Mouse (Mus musculus) ovary, postnatal 14 days (tissue): ENCODE data around the gene Arpc5.

ENCODE experiments used
- DNase-seq: peaks from one replicate; pipeline ENCODE4 v3.0.0; 2022; ENCODE audit warnings: low spot score

Arpc5 gene

DNA sequence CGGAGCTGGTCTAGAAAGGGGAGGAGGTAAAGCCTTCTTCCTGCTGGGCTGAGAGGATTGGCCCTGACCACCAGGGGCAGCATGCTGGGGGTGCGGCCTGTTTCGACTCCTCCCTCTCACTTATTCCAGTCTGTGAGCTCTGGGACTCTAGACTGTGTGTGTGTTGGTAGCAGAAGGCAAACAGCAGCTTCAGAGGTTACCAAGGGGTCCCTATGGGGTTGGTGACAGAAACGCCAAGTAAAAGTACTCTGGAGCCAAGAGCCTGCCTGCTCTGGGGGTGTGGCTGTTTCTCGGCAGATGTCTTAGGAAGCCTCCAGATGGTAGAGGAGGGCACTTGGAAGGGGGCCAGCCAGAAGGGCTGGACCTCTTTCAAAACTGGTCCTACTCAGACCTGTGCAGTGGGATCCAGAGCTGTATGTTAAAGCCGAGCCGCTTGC, 48.9 kb downstream of the Arpc5 start:
- DNase-seq: peak; percentile 21

GRCm38 (mm10) chr1:152817027-152817769, 50.9 kb downstream of the Arpc5 start:
- no peak for DNase-seq

- DNase-seq: no peak
Observed at GRCm38 (mm10) chr1:152817794-152818193, 51.5 kb downstream of the Arpc5 start.

DNA sequence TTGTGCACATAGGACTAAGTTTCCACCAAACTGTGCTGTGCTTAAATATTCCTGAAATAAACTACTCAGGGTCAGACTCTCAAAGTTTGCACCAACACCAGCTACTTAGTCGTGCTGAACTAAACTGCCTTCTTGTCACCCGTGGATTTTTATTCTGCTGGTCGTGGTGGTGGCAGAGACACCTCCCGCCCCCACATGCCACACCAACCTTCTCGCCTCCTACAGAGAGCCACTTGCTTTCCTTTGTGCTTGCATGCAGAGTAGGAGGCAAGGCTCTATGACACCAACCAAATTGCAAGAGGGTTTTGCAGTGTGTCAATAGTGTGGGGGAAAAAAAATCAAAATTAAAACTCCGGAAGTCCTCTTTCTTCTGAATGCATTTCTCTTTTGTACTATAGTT, 53.2 kb downstream of the Arpc5 start:
- DNase-seq: no peak

DNA sequence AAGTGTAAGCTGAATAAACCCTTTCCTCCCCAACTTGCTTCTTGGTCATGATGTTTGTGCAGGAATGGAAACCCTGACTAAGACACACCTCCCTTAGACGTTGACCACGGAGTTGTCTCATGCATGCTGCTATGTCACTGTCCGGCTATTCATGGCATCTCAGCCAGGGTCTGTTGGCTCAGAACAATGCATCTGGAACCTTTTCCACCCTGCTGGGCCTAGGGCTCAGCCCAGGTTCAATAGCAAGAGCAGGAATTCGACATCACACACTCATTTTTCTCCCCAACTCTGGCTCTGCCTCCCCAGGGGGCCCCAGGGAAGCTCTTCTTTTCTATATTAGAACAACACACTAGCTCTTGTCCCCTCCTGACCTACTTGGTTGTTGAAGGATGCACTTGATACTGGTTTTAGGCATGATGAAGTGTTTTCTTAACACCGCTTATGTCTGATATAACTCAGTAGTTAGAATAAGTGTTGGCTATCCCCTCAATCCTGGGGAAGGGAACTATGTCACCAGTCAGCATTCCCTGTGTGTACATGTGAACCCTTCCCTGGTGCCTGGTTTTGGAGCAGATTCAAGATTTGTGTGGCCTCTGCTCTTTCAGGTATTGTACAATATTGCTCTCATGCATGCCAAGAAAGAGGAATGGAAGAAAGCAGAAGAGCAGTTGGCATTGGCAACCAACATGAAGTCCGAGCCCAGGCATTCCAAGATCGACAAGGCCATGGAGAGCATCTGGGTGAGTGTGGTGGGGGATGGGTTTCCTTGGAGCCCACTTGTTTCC, 54.8 kb downstream of the Arpc5 start:
- no peak for DNase-seq

DNA sequence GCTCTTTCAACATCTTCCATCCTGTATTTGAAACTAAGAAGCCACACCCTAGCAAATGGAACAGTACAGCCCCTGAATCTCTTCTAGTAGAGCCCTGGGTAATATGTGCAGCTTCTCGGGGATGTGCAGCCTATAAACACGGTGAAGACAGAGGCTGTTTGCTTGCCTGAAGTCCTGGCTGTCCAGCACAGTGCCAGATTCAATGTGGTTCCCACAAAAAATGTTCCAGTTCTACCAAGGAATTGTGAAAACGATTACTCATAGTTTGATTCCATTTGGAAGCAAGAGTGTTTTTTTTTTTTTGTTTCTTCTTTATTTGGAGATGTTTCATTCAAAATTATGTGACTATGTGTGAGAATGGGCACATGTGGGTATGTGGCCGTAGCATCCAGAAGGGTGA, 55.4 kb downstream of the Arpc5 start:
- DNase-seq: no peak

- DNase-seq: no peak
Observed at GRCm38 (mm10) chr1:152824206-152824605, 57.9 kb downstream of the Arpc5 start.
